Mouse (Mus musculus) CH12.LX (cell line): ENCODE measurements at regions not wholly inside any gene's neighbourhood (a gene's known extent, or its start where the extent isn't known, plus 50 kb on each side); places are given as distances from the start of the nearest gene placed in this dataset.
"Not testable (repeated sequence)": the region's sequence is repeated elsewhere in the genome, so short reads cannot be mapped to it uniquely, and the experiment has no call there.

Source experiments
- DNase-seq: peaks from one replicate; pipeline ENCODE4 v3.0.0-alpha.2; 2013; ENCODE audit errors: extremely low read depth
- H3K27ac ChIP-seq: 2 replicates; pipeline ENCODE4 v1.5.1; 2012; ENCODE audit warnings: low read depth, mild to moderate bottlenecking, control low read depth, moderate library complexity; ENCODE audit not compliant: insufficient read depth
- H3K27me3 ChIP-seq: replicated peaks from 2 replicates; pipeline ENCODE3; 2012; ENCODE audit warnings: inconsistent platforms
- H3K36me3 ChIP-seq, 2 experiments: replicated peaks in 1 of 2; 2 replicates each; pipeline versions ENCODE3 to v1.6.1; 2012; ENCODE audit warnings: inconsistent platforms in 1 of 2, low read length in 1 of 2, mild to moderate bottlenecking in 1 of 2, mixed read lengths in 1 of 2, moderate library complexity in 1 of 2; ENCODE audit not compliant: control insufficient read depth in 1 of 2, insufficient read depth in 1 of 2
- H3K4me1 ChIP-seq, 2 experiments: 2 replicates each; pipeline ENCODE4 v1.6.1; 2012; ENCODE audit warnings: inconsistent platforms in 1 of 2, moderate library complexity in 1 of 2; ENCODE audit not compliant: insufficient read depth in 2 of 2, control insufficient read depth in 1 of 2
- H3K4me2 ChIP-seq: 2 replicates; pipeline ENCODE4 v1.6.1; 2012; ENCODE audit warnings: low read depth, mild to moderate bottlenecking, control low read depth; ENCODE audit not compliant: poor library complexity, insufficient read depth, severe bottlenecking
- H3K4me3 ChIP-seq, 3 experiments: fragments of 150-350 bp in 1 of 3; sonication (generic) in 1 of 3; replicated peaks in 1 of 3; 2 replicates each; pipeline versions ENCODE3 to v1.5.1; 2011 to 2012; ENCODE audit warnings: low read depth in 2 of 3, low read length in 2 of 3, mild to moderate bottlenecking in 2 of 3, moderate library complexity in 2 of 3, control low read depth in 1 of 3, improper control_type of control experiment in 1 of 3, inconsistent platforms in 1 of 3, mixed read lengths in 1 of 3; ENCODE audit not compliant: poor library complexity in 1 of 3
- H3K79me2 ChIP-seq: replicated peaks from 2 replicates; pipeline ENCODE4 v1.6.1; 2012; ENCODE audit warnings: mild to moderate bottlenecking, moderate library complexity; ENCODE audit not compliant: control insufficient read depth, poor library complexity, insufficient read depth, severe bottlenecking; ENCODE audit errors: extremely low read depth
- H3K9ac ChIP-seq: 2 replicates; pipeline ENCODE4 v1.6.1; 2012; ENCODE audit warnings: low read depth, mild to moderate bottlenecking, control low read depth, moderate library complexity; ENCODE audit not compliant: insufficient read depth
- H3K9me3 ChIP-seq: replicated peaks from 2 replicates; pipeline ENCODE3; 2012; ENCODE audit warnings: low read length, inconsistent platforms, mixed read lengths
- BHLHE40 ChIP-seq: IDR thresholded peaks from 2 replicates; pipeline ENCODE4 v1.6.1; 2011; ENCODE audit warnings: mild to moderate bottlenecking, low read depth, low read length, improper control_type of control experiment
- CHD1 ChIP-seq: IDR thresholded peaks from 2 replicates; pipeline ENCODE4 v1.6.1; 2012; ENCODE audit warnings: low read depth, low read length, improper control_type of control experiment, inconsistent platforms
- CHD2 ChIP-seq: IDR thresholded peaks from 2 replicates; pipeline ENCODE4 v1.6.1; 2011; ENCODE audit warnings: low read length, improper control_type of control experiment
- CTCF ChIP-seq, 2 experiments: IDR thresholded peaks in 1 of 2; conservative IDR thresholded peaks in 1 of 2; 2 replicates each; pipeline ENCODE4 v1.5.1; 2011 to 2012; ENCODE audit warnings: low read depth in 2 of 2, low read length in 2 of 2, improper control_type of control experiment in 1 of 2, inconsistent platforms in 1 of 2, mild to moderate bottlenecking in 1 of 2, moderate library complexity in 1 of 2
- ELF1 ChIP-seq: IDR thresholded peaks from 2 replicates; pipeline ENCODE4 v1.6.1; 2014; ENCODE audit warnings: low read depth, mild to moderate bottlenecking, inconsistent platforms, low read length, improper control_type of control experiment
- HCFC1 ChIP-seq: IDR thresholded peaks from 2 replicates; pipeline ENCODE4 v1.6.1; 2012; ENCODE audit warnings: low read depth, mild to moderate bottlenecking, inconsistent platforms, low read length, improper control_type of control experiment
- IRF4 ChIP-seq: IDR thresholded peaks from 2 replicates; pipeline ENCODE4 v1.6.1; 2014; ENCODE audit warnings: low read depth, mild to moderate bottlenecking, inconsistent platforms, low read length, improper control_type of control experiment
- JUN ChIP-seq: IDR thresholded peaks from 2 replicates; pipeline ENCODE4 v1.6.1; 2011; ENCODE audit warnings: low read depth, mild to moderate bottlenecking, low read length, improper control_type of control experiment, moderate library complexity; ENCODE audit not compliant: insufficient read depth
- KAT2A ChIP-seq: IDR thresholded peaks from 2 replicates; pipeline ENCODE4 v1.6.1; 2012; ENCODE audit warnings: low read length, improper control_type of control experiment, inconsistent platforms; ENCODE audit not compliant: insufficient replicate concordance
- MAZ ChIP-seq: IDR thresholded peaks from 2 replicates; pipeline ENCODE4 v1.6.1; 2012; ENCODE audit warnings: low read depth, mild to moderate bottlenecking, inconsistent platforms, low read length, improper control_type of control experiment, moderate library complexity
- MXI1 ChIP-seq: IDR thresholded peaks from 2 replicates; pipeline ENCODE4 v1.6.1; 2011; ENCODE audit warnings: mild to moderate bottlenecking, low read depth, low read length, improper control_type of control experiment
- NELFE ChIP-seq: IDR thresholded peaks from 2 replicates; pipeline ENCODE4 v1.6.1; 2011; ENCODE audit warnings: low read depth, low read length, improper control_type of control experiment
- NRF1 ChIP-seq: IDR thresholded peaks from 2 replicates; pipeline ENCODE4 v1.6.1; 2014; ENCODE audit warnings: low read depth, mild to moderate bottlenecking, inconsistent platforms, low read length, improper control_type of control experiment, moderate library complexity
- RCOR1 ChIP-seq: conservative IDR thresholded peaks from 2 replicates; pipeline ENCODE4 v1.6.1; 2012; ENCODE audit warnings: low read depth, mild to moderate bottlenecking, inconsistent platforms, low read length, improper control_type of control experiment
- SIN3A ChIP-seq: IDR thresholded peaks from 2 replicates; pipeline ENCODE4 v1.6.1; 2012; ENCODE audit warnings: low read length, improper control_type of control experiment, inconsistent platforms
- TBP ChIP-seq: conservative IDR thresholded peaks from 2 replicates; pipeline ENCODE4 v1.6.1; 2011; ENCODE audit warnings: low read depth, low read length, improper control_type of control experiment
- UBTF ChIP-seq: IDR thresholded peaks from 2 replicates; pipeline ENCODE4 v1.6.1; 2012; ENCODE audit warnings: low read depth, mild to moderate bottlenecking, inconsistent platforms, low read length, improper control_type of control experiment, moderate library complexity
- USF1 ChIP-seq: IDR thresholded peaks from 2 replicates; pipeline ENCODE4 v1.6.1; 2014; ENCODE audit warnings: low read depth, mild to moderate bottlenecking, inconsistent platforms, low read length, improper control_type of control experiment
- USF2 ChIP-seq: conservative IDR thresholded peaks from 2 replicates; pipeline ENCODE4 v1.6.1; 2011; ENCODE audit warnings: low read depth, low read length, improper control_type of control experiment
- ZNF384 ChIP-seq: IDR thresholded peaks from 2 replicates; pipeline ENCODE4 v1.6.1; 2012; ENCODE audit warnings: low read depth, low read length, improper control_type of control experiment, inconsistent platforms
- dilution Hi-C: fragments of 300-500 bp; cut with MboI; formaldehyde crosslinking; loops from 2 replicates; pipeline ENCODE4 v1.14.3; 2020; ENCODE audit warnings: low sequenced_read_pairs; ENCODE audit not compliant: extremely low pct_unique_long_range_greater_than_20kb, extremely low pct_ligation_motif_present
- in situ Hi-C: fragments of 300-500 bp; cut with MboI; formaldehyde crosslinking; loops from 3 replicates; pipeline ENCODE4 v1.14.3; 2019; ENCODE audit warnings: low sequenced_read_pairs, low pct_ligation_motif_present, low pct_unique_long_range_greater_than_20kb, mixed read lengths

DNA sequence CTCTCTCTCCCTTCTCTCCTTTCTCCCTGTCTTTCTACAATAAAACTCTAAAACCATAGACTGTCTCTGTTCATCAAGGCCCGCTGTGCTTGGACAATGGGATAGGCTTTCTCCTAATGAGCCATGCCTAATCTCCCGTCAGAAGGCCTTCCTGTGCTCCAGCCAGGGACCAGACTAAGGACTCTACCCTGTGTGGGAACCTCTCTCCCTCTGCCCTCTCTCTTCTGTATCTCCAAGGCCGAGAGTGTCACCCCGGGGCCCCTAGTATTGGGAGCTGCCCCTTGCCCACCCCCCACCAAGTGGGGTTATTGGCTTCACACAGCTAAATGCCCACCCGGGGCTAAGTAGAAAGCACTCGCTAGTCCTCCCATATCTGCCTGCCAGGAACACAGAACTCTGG lies 352.6 kb downstream of the Dync2h1 start:
- H3K4me1 ChIP-seq, H3K36me3 ChIP-seq, H3K27me3 ChIP-seq, H3K4me2 ChIP-seq, DNase-seq, H3K4me3 ChIP-seq, in situ Hi-C loops, H3K79me2 ChIP-seq, H3K9ac ChIP-seq, H3K27ac ChIP-seq, H3K9me3 ChIP-seq, dilution Hi-C loops: not testable (repeated sequence)

DNA sequence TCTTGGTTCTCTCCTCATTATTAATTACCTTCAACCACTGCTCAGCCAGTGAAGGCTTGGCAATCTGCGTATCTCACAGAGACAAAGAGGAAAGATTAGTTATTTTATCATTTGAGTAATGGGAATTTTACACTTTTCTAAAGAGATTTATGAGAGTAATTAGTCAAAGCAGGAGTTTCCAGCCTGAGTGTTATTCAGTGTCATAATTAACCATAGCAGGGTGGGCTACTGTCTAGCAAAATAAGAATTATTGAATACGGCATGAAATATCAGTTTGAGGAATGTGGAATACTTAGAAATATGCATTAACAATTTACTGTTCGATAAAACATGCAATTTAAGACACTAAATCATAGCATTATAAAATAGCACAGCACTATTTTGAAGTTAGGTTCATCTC lies 357.7 kb downstream of the Dync2h1 start:
- no peaks in the 10 kb centered on the region for H3K36me3 ChIP-seq
- H3K4me3 ChIP-seq = no peak overlapping the region
- in situ Hi-C loops (no loop called here), dilution Hi-C loops (no loop called here)
- H3K27ac ChIP-seq = no peak overlapping the region
- H3K9me3 ChIP-seq = no peaks in the 10 kb centered on the region
- DNase-seq = no peak
- peaks cover 0 to 3% of the 10 kb centered on the region in 2 experiments; a peak in 1 of 4 replicates for H3K4me1 ChIP-seq
- no peak overlapping the region for H3K4me2 ChIP-seq
- H3K79me2 ChIP-seq = no peaks in the 10 kb centered on the region
- H3K27me3 ChIP-seq = no peaks in the 10 kb centered on the region
- TF ChIP-seq SIN3A (no peak), CHD1 (no peak), USF1 (no peak), CTCF (conservative IDR thresholded peaks at IDR 0.05 in 1 of 2, IDR thresholded peaks at IDR 0.05 in 1 of 2; ENCODE audit: low read depth in 2 of 2, low read length in 2 of 2) (no peak), ZNF384 (no peak), IRF4 (no peak), HCFC1 (no peak), KAT2A (no peak), ELF1 (no peak)
- no peak overlapping the region for H3K9ac ChIP-seq

DNA sequence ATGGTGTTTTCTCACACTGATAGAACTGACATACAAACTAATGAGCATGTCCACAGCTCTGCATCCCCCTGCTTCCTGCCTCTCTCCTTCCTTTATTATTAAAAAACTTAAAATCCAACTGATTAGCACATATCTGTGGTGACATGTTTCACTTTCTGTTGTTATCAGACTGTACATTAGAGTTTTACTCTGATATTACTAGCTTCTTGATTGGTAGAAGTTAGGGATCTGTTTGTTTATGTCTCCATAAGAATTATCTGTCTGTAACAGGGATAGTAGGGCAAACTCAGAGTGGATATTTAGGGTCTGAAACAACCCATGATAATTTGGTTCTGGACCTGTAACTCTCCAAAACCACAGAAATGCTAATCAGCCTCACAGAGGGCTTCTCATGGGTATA lies 358.6 kb downstream of the Dync2h1 start:
- no peak for TF ChIP-seq UBTF
- TF ChIP-seq IRF4 = no peak
- no peak for TF ChIP-seq CTCF (conservative IDR thresholded peaks at IDR 0.05 in 1 of 2, IDR thresholded peaks at IDR 0.05 in 1 of 2; ENCODE audit: low read depth in 2 of 2, low read length in 2 of 2)
- no peak for TF ChIP-seq RCOR1
- no peak for TF ChIP-seq NELFE
- no peak for TF ChIP-seq MAZ
- TF ChIP-seq HCFC1 = no peak
- TF ChIP-seq USF1 = no peak
- no peak for TF ChIP-seq JUN
- TF ChIP-seq NRF1 = no peak
- TF ChIP-seq BHLHE40 = no peak
- no peak for TF ChIP-seq CHD2
- TF ChIP-seq TBP = no peak
- TF ChIP-seq MXI1 = no peak
- TF ChIP-seq KAT2A = no peak
- no peak for TF ChIP-seq USF2
- Histone ChIP-seq H3K4me1 (peaks cover 0 to 3% of the 10 kb centered on the region in 2 experiments; a peak in 1 of 4 replicates), H3K4me3 (no peak overlapping the region), H3K9me3 (no peaks in the 10 kb centered on the region), H3K36me3 (no peaks in the 10 kb centered on the region), H3K27ac (no peak overlapping the region), H3K4me2 (no peak overlapping the region), H3K79me2 (no peaks in the 10 kb centered on the region), H3K9ac (no peak overlapping the region), H3K27me3 (no peaks in the 10 kb centered on the region)
- in situ Hi-C loops = no loop called here
- dilution Hi-C loops = no loop called here
- DNase-seq = no peak

DNA sequence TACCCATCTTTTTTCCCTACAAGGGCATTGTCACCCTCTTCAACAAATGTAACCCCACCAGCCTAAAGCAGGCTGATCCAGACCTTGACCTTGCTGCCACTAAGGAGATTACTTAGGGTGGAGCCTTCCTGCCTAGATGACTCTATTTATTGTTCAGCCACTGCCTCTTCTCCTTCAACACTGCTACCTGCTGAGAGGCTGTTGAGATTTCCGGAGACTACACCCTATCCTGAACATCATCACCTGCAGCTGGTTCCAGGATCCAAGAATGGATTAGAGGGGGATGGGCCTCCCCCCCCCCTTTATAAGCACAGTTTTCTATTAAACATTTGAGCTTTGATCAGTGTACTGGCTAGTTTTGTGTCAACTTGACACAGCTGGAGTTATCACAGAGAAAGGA lies 360.3 kb downstream of the Dync2h1 start:
- H3K4me1 ChIP-seq, H3K27me3 ChIP-seq, H3K27ac ChIP-seq, H3K36me3 ChIP-seq, H3K4me2 ChIP-seq, in situ Hi-C loops, H3K9me3 ChIP-seq, dilution Hi-C loops, DNase-seq, H3K4me3 ChIP-seq, H3K9ac ChIP-seq, H3K79me2 ChIP-seq: not testable (repeated sequence)
